Mouse (Mus musculus) 3T3-L1 (cell line): Measurements from ENCODE around the gene Tango2.

Source experiments
- DNase-seq: peaks from one replicate; pipeline ENCODE4 v3.0.0-alpha.2; 2015; ENCODE audit warnings: low read depth, low spot score

Tango2 gene

GRCm38 (mm10) chr16:18342650-18343570 lies 5.0 kb downstream of the Tango2 start:
- peak; percentile 41 for DNase-seq

GRCm38 (mm10) chr16:18342076-18342475 lies 5.8 kb downstream of the Tango2 start:
- DNase-seq = no peak

GRCm38 (mm10) chr16:18341605-18342004 lies 6.3 kb downstream of the Tango2 start:
- DNase-seq = no peak

- DNase-seq = peak; percentile 36
These were observed 8.0 kb downstream of the Tango2 start for GRCm38 (mm10) chr16:18339866-18340265.

- no peak for DNase-seq
These were observed 10.6 kb downstream of the Tango2 start for GRCm38 (mm10) chr16:18337261-18337660.

- DNase-seq = no peak
These were observed 11.9 kb downstream of the Tango2 start for GRCm38 (mm10) chr16:18335981-18336380.

- peak; percentile 60 for DNase-seq
These were observed 13.9 kb downstream of the Tango2 start for GRCm38 (mm10) chr16:18333976-18334375.

GRCm38 (mm10) chr16:18328524-18328923 lies 19.4 kb downstream of the Tango2 start:
- DNase-seq = no peak

GRCm38 (mm10) chr16:18327936-18328335 lies 20.0 kb downstream of the Tango2 start:
- no peak for DNase-seq

- no peak for DNase-seq
These were observed 22.2 kb downstream of the Tango2 start for GRCm38 (mm10) chr16:18325741-18326140.

- no peak for DNase-seq
These were observed 23.9 kb downstream of the Tango2 start for GRCm38 (mm10) chr16:18324031-18324430.

- peak; percentile 96 for DNase-seq
These were observed 24.4 kb downstream of the Tango2 start for GRCm38 (mm10) chr16:18323460-18323859.

GRCm38 (mm10) chr16:18321443-18321842 lies 26.5 kb downstream of the Tango2 start:
- DNase-seq = no peak

GRCm38 (mm10) chr16:18318992-18319391 lies 28.9 kb downstream of the Tango2 start:
- no peak for DNase-seq

- DNase-seq = no peak
These were observed 39.7 kb downstream of the Tango2 start for GRCm38 (mm10) chr16:18308159-18308558.

- peak; percentile 25 for DNase-seq
These were observed 58.3 kb downstream of the Tango2 start for GRCm38 (mm10) chr16:18289614-18290013.

- DNase-seq = peak; percentile 97
These were observed 58.8 kb downstream of the Tango2 start, which contains the start of gene Dgcr8 for GRCm38 (mm10) chr16:18289067-18289588. TSS of gene Dgcr8 (minus strand) at chr16:18289246.

GRCm38 (mm10) chr16:18288581-18289061 lies 59.3 kb downstream of the Tango2 start:
- DNase-seq = peak; percentile 61

- no peak for DNase-seq
These were observed 59.7 kb downstream of the Tango2 start for GRCm38 (mm10) chr16:18288166-18288565.

- no peak for DNase-seq
These were observed 72.7 kb downstream of the Tango2 start for GRCm38 (mm10) chr16:18275166-18275565.

GRCm38 (mm10) chr16:18268182-18268581 lies 79.7 kb downstream of the Tango2 start:
- DNase-seq = peak; percentile 63

GRCm38 (mm10) chr16:18265024-18265423 lies 82.9 kb downstream of the Tango2 start:
- no peak for DNase-seq

GRCm38 (mm10) chr16:18258221-18258620 lies 89.7 kb downstream of the Tango2 start, which contains the start of gene Gm49776:
TSS of gene Gm49776 (minus strand) at chr16:18258321.
- no peak for DNase-seq
